Mouse (Mus musculus) neural tube, embryonic 14.5 days (tissue): ENCODE measurements around the gene B130006D01Rik. TPM values are rescaled to one million over a fixed set of nuclear protein-coding genes. Genes with fewer than 3 reads are reported as not detected.

Experiments
- ATAC-seq: fragments of 200-750 bp; cut with Nextera tagmentation; 2 replicates; pipeline ENCODE4 v1.8.0; 2017; ENCODE audit warnings: low read depth, mild to moderate bottlenecking, moderate TSS enrichment, moderate library complexity
- H3K27ac ChIP-seq: fragments of 300-500 bp; sonication (generic); 2 replicates; pipeline ENCODE4 v1.5.1; 2014; ENCODE audit warnings: low read depth, mild to moderate bottlenecking, control low read depth, low read length, moderate library complexity, mixed read lengths
- H3K27me3 ChIP-seq: fragments of 300-500 bp; sonication (generic); 2 replicates; pipeline ENCODE4 v1.6.1; 2014; ENCODE audit warnings: low read length; ENCODE audit not compliant: control insufficient read depth, insufficient read depth
- H3K36me3 ChIP-seq: fragments of 300-500 bp; sonication (generic); 2 replicates; pipeline ENCODE4 v1.6.1; 2014; ENCODE audit warnings: low read length, mixed read lengths; ENCODE audit not compliant: control insufficient read depth, insufficient read depth
- H3K4me1 ChIP-seq: fragments of 300-500 bp; sonication (generic); 2 replicates; pipeline ENCODE4 v1.6.1; 2014; ENCODE audit warnings: low read length; ENCODE audit not compliant: control insufficient read depth, insufficient read depth
- H3K4me2 ChIP-seq: fragments of 300-500 bp; sonication (generic); 2 replicates; pipeline ENCODE4 v1.6.1; 2014; ENCODE audit warnings: mild to moderate bottlenecking, low read depth, low read length, control low read depth
- H3K4me3 ChIP-seq: fragments of 300-500 bp; sonication (generic); 2 replicates; pipeline ENCODE4 v1.5.1; 2014; ENCODE audit warnings: low read depth, low read length, control low read depth, mixed read lengths
- H3K9ac ChIP-seq: fragments of 300-500 bp; sonication (generic); replicated peaks from 2 replicates; pipeline ENCODE4 v1.6.1; 2014; ENCODE audit warnings: low read depth, mild to moderate bottlenecking, control low read depth, low read length, mixed read lengths
- H3K9me3 ChIP-seq: fragments of 300-500 bp; sonication (generic); 2 replicates; pipeline ENCODE4 v1.6.1; 2016; ENCODE audit warnings: low read length; ENCODE audit not compliant: control insufficient read depth
- WGBS: fragments of 180-500 bp; shearing (Covaris S2); extraction: QIAGEN DNeasy Blood & Tissue Kit; methylation state at CpG from one replicate; pipeline ENCODE4 v1.1.7; 2014; 5-methylcytosine and 5-hydroxymethylcytosine counted together
- polyA plus RNA-seq: library from polyadenylated mRNA; unstranded; fragments of >200 nt; fragmentation: Nextera tagmentation; extraction: Ambion mirVana; gene quantifications from 2 replicates; pipeline ENCODE4 v1.2.1, GENCODE M21; 2014

Gene B130006D01Rik
- polyA plus RNA-seq, 1 experiment from 2014 or later = 1.4 TPM

- no peak overlapping the region for H3K4me3 ChIP-seq
- no peaks in the 10 kb centered on the region for H3K27me3 ChIP-seq
- H3K9me3 ChIP-seq = no peaks in the 10 kb centered on the region
- no peaks in the 10 kb centered on the region for H3K4me1 ChIP-seq
- 92% methylated on average over 5 of the region's 5 CpGs for WGBS
- ATAC-seq = no peak
- H3K9ac ChIP-seq = no peak overlapping the region
- H3K27ac ChIP-seq = no peak overlapping the region
- H3K36me3 ChIP-seq = no peaks in the 10 kb centered on the region
- no peak overlapping the region for H3K4me2 ChIP-seq
These were observed 4.6 kb downstream of the B130006D01Rik start for GRCm38 (mm10) chr11:95727947-95728346.

DNA sequence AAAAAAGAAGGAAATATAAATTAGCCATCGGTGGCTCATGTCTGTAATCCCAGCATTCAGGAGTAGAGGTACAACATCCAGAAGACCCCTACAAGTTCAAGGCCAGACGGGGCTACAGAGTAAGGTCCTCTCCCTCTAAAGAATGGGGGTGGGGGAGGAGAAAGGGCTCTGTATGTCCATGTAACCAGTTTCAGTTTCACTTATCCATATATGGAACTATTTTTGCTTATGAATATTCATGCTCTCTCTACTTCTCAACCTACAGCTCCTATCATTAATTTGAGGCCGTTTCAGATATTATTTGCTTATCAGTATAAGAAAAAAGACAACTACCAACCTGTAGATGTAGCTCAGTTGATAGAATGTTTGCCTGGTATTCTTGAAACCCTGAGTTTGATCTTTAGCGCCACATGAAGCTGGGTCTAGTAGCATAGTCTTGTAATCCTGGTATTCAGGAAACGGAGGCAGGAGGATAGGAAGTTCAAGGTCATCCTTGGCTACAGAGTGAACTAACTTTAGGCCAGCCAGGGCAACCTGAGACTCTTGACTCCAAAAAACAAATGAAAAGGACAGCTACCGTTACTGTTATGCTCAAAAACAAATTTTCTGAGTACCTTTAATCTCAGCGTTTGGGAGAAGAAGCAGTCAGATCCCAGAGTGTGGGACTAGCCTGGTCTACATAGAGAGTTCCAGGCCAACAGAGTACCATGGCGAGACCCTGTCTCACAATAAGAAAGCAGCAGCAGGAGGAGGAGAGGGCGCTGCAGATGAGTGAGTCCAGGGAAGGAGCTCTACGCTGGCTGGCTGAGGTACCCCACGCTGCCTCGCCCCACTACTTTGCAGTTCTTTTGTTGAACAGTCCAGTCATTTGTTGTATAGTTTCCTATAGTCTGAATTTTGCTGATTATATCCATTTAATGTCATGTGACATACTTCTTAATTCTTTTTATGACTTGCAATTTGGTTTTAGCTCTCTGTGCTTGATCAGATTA lies 5.8 kb downstream of the B130006D01Rik start:
- no peak for ATAC-seq
- H3K27me3 ChIP-seq = no peaks in the 10 kb centered on the region
- H3K9me3 ChIP-seq = no peaks in the 10 kb centered on the region
- H3K27ac ChIP-seq = no peak overlapping the region
- H3K4me1 ChIP-seq = no peaks in the 10 kb centered on the region
- no peak overlapping the region for H3K4me3 ChIP-seq
- H3K9ac ChIP-seq = no peak overlapping the region
- H3K4me2 ChIP-seq = no peak overlapping the region
- H3K36me3 ChIP-seq = no peaks in the 10 kb centered on the region
- 87% methylated on average over 12 of the region's 12 CpGs for WGBS

GRCm38 (mm10) chr11:95734485-95734884 lies 11.1 kb downstream of the B130006D01Rik start:
- Histone ChIP-seq H3K27ac (no peak overlapping the region), H3K27me3 (no peaks in the 10 kb centered on the region), H3K36me3 (no peaks in the 10 kb centered on the region), H3K4me3 (no peak overlapping the region), H3K9me3 (no peaks in the 10 kb centered on the region), H3K4me2 (no peak overlapping the region), H3K4me1 (no peaks in the 10 kb centered on the region), H3K9ac (no peak overlapping the region)
- no peak for ATAC-seq
- WGBS = 90% methylated on average over 2 of the region's 2 CpGs

- no peaks in the 10 kb centered on the region for H3K9me3 ChIP-seq
- H3K27me3 ChIP-seq = no peaks in the 10 kb centered on the region
- H3K9ac ChIP-seq = no peak overlapping the region
- no peak overlapping the region for H3K4me3 ChIP-seq
- H3K4me2 ChIP-seq = no peak overlapping the region
- H3K36me3 ChIP-seq = no peaks in the 10 kb centered on the region
- 84% methylated on average over 3 of the region's 3 CpGs for WGBS
- ATAC-seq = no peak
- no peak overlapping the region for H3K27ac ChIP-seq
- H3K4me1 ChIP-seq = no peaks in the 10 kb centered on the region
These were observed 14.4 kb downstream of the B130006D01Rik start for GRCm38 (mm10) chr11:95737811-95738210.

GRCm38 (mm10) chr11:95744521-95744920 lies 21.1 kb downstream of the B130006D01Rik start:
- 95% methylated on average over 2 of the region's 2 CpGs for WGBS
- Histone ChIP-seq H3K4me2 (no peak overlapping the region), H3K9ac (no peak overlapping the region), H3K4me3 (no peak overlapping the region), H3K9me3 (no peaks in the 10 kb centered on the region), H3K4me1 (no peaks in the 10 kb centered on the region), H3K36me3 (no peaks in the 10 kb centered on the region; the same call in 1 of the 2 replicates), H3K27ac (no peak overlapping the region), H3K27me3 (no peaks in the 10 kb centered on the region)
- ATAC-seq = no peak

DNA sequence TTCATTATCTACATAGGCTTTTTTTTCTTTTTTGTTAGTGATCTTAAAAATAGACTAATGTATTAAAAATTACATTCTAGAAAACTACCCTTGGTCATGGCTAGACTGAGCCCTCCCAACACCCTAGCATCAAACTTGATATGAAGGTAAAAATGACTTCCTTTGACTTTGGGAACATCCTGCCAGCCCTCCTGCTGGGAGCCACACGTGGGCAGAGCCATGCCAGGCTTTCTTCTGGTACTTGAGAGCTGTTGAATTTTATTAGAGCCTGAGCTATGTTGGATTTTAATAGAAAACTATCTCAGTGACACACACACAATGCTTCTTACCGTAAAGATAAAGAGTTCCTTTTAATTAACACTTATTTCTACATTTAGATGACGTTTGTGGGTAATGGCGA lies 23.4 kb downstream of the B130006D01Rik start:
- Histone ChIP-seq H3K4me1 (no peaks in the 10 kb centered on the region), H3K27me3 (no peaks in the 10 kb centered on the region), H3K4me2 (no peak overlapping the region), H3K36me3 (no peaks in the 10 kb centered on the region; the same call in 1 of the 2 replicates), H3K9ac (no peak overlapping the region), H3K27ac (no peak overlapping the region), H3K4me3 (no peak overlapping the region), H3K9me3 (no peaks in the 10 kb centered on the region)
- ATAC-seq = no peak
- WGBS = 67% methylated on average over 4 of the region's 4 CpGs

- Histone ChIP-seq H3K4me3 (no peak overlapping the region), H3K4me2 (no peak overlapping the region), H3K9me3 (no peaks in the 10 kb centered on the region), H3K27ac (no peak overlapping the region), H3K36me3 (peaks cover 2% of the 10 kb centered on the region; the same call in 1 of the 2 replicates), H3K27me3 (no peaks in the 10 kb centered on the region), H3K9ac (no peak overlapping the region), H3K4me1 (no peaks in the 10 kb centered on the region)
- ATAC-seq = no peak
- 92% methylated on average over 5 of the region's 5 CpGs for WGBS
These were observed 24.9 kb downstream of the B130006D01Rik start for GRCm38 (mm10) chr11:95748331-95748730.

- H3K36me3 ChIP-seq = peaks cover 14% of the 10 kb centered on the region
- H3K4me3 ChIP-seq = no peak overlapping the region
- no peak for ATAC-seq
- H3K27ac ChIP-seq = no peak overlapping the region
- no peaks in the 10 kb centered on the region for H3K4me1 ChIP-seq
- H3K4me2 ChIP-seq = no peak overlapping the region
- no peaks in the 10 kb centered on the region for H3K27me3 ChIP-seq
- 90% methylated on average over 15 of the region's 15 CpGs for WGBS
- no peak overlapping the region for H3K9ac ChIP-seq
- H3K9me3 ChIP-seq = no peaks in the 10 kb centered on the region
These were observed 26.2 kb downstream of the B130006D01Rik start for GRCm38 (mm10) chr11:95749619-95750018.

- no peaks in the 10 kb centered on the region for H3K9me3 ChIP-seq
- H3K4me2 ChIP-seq = no peak overlapping the region
- H3K27ac ChIP-seq = no peak overlapping the region
- H3K9ac ChIP-seq = no peak overlapping the region
- ATAC-seq = no peak
- peaks cover 24% of the 10 kb centered on the region for H3K36me3 ChIP-seq
- no peak overlapping the region for H3K4me3 ChIP-seq
- no peaks in the 10 kb centered on the region for H3K4me1 ChIP-seq
- 10% methylated on average over 1 of the region's 1 CpGs for WGBS
- H3K27me3 ChIP-seq = no peaks in the 10 kb centered on the region
These were observed 27.6 kb downstream of the B130006D01Rik start for GRCm38 (mm10) chr11:95750995-95751394.
